ENCODE assay signal across 10 mouse cellular contexts in genomic region chr10:75930304-75930703, GRCm38 (mm10). TPM values are rescaled to one million over a fixed set of nuclear protein-coding genes. Genes with fewer than 3 reads are reported as not detected.
DNase-seq lines count a peak whose midpoint lies in the region; ATAC-seq and TF ChIP-seq lines count a peak whose summit lies in the region.
"Had no signal": no experiment of that assay in that cellular context is flagged by ENCODE, and none has a peak within 500 bp of the region (broad histone marks: within the 10 kb centered on the region; RNA-seq: fewer than 3 reads in every experiment).

No protein-coding gene starts in this region.

- 18% methylated on average over 6 of the region's 6 CpGs for WGBS in heart, embryonic 16.5 days
- 27% methylated on average over 6 of the region's 6 CpGs for WGBS in heart, embryonic 10.5 days
- 5% methylated on average over 6 of the region's 6 CpGs for WGBS in embryonic facial prominence, embryonic 15.5 days
- 6% methylated on average over 6 of the region's 6 CpGs for WGBS in limb, embryonic 14.5 days

- no peak for DNase-seq in heart, embryonic 10.5 days (ENCODE audit: low spot score)
- DNase-seq in limb, embryonic 14.5 days (ENCODE audit: low spot score): peak; percentile 51
- no peak for DNase-seq in embryo, embryonic 11 days
- no peak for DNase-seq in layer of hippocampus, postnatal 14 days (ENCODE audit: low spot score in 2 of 2)
- DNase-seq in spleen, adult 18-20 months: no peak
- DNase-seq: liver, embryonic 13.5 days; right cerebral cortex, postnatal 25 days had no signal

- TF ChIP-seq POLR2A in ES-Bruce4 (IDR thresholded peaks at IDR 0.05; ENCODE audit: insufficient read depth, low read length): no peak
- no peak for TF ChIP-seq POLR2A in limb, embryonic 14.5 days (IDR thresholded peaks at IDR 0.05; ENCODE audit: borderline replicate concordance, extremely low read depth, insufficient read depth, insufficient read length)

- TF ChIP-seq CTCF in ES-Bruce4 (IDR thresholded peaks at IDR 0.05; ENCODE audit: low read depth, low read length): no peak

- no peak overlapping the region for H3K9ac ChIP-seq in heart, embryonic 16.5 days (ENCODE audit: low read length)
- peak overlapping the region; percentile 73; the same call in 1 of the 2 replicates for H3K9ac ChIP-seq in ES-Bruce4 (ENCODE audit: low read depth, poor library complexity, severe bottlenecking)
- H3K9ac ChIP-seq in embryonic facial prominence, embryonic 15.5 days: no peak overlapping the region
- peak overlapping the region; percentile 94 for H3K9ac ChIP-seq in limb, embryonic 14.5 days (ENCODE audit: low read depth, low read length, severe bottlenecking)
- H3K9ac ChIP-seq: liver, embryonic 13.5 days had no signal

- H3K4me1 ChIP-seq in heart, embryonic 16.5 days (ENCODE audit: control insufficient read depth, insufficient read depth, low read length): peaks cover 23% of the 10 kb centered on the region
- peaks cover 36% of the 10 kb centered on the region for H3K4me1 ChIP-seq in heart, embryonic 10.5 days
- peaks cover 8% of the 10 kb centered on the region for H3K4me1 ChIP-seq in ES-Bruce4 (ENCODE audit: control insufficient read depth, insufficient read depth, low read length)
- H3K4me1 ChIP-seq in embryonic facial prominence, embryonic 15.5 days: peaks cover 34% of the 10 kb centered on the region
- H3K4me1 ChIP-seq in limb, embryonic 14.5 days (ENCODE audit: control insufficient read depth, insufficient read depth, low read length): peaks cover 32% of the 10 kb centered on the region

- H3K27ac ChIP-seq in heart, embryonic 16.5 days (ENCODE audit: low read length): no peak overlapping the region
- H3K27ac ChIP-seq in heart, embryonic 10.5 days: no peak overlapping the region
- H3K27ac ChIP-seq in ES-Bruce4 (ENCODE audit: insufficient read depth, low read length): no peak overlapping the region
- no peak overlapping the region for H3K27ac ChIP-seq in embryonic facial prominence, embryonic 15.5 days (replicated peaks)
- 0 out of 2 replicates have a peak overlapping the region, but pooled peaks have one; percentile 15 for H3K27ac ChIP-seq in limb, embryonic 14.5 days (replicated peaks; ENCODE audit: low read depth, low read length)
- H3K27ac ChIP-seq: liver, embryonic 13.5 days had no signal

- H3K27me3 ChIP-seq in heart, embryonic 16.5 days (ENCODE audit: control insufficient read depth, insufficient read depth, low read length): peaks cover 4% of the 10 kb centered on the region
- peaks cover 91% of the 10 kb centered on the region for H3K27me3 ChIP-seq in heart, embryonic 10.5 days (ENCODE audit: insufficient read depth, poor library complexity, severe bottlenecking)
- no peaks in the 10 kb centered on the region for H3K27me3 ChIP-seq in ES-Bruce4 (ENCODE audit: control insufficient read depth, insufficient read depth, low read length, poor library complexity, severe bottlenecking)
- peaks cover 2% of the 10 kb centered on the region; the same call in 1 of the 2 replicates for H3K27me3 ChIP-seq in embryonic facial prominence, embryonic 15.5 days
- no peaks in the 10 kb centered on the region; the same call in 1 of the 2 replicates for H3K27me3 ChIP-seq in limb, embryonic 14.5 days (ENCODE audit: control insufficient read depth, insufficient read depth, low read length)

- H3K4me2 ChIP-seq in heart, embryonic 16.5 days (ENCODE audit: low read depth, low read length): peak overlapping the region; percentile 31
- peak overlapping the region; percentile 95 for H3K4me2 ChIP-seq in embryonic facial prominence, embryonic 15.5 days (replicated peaks)
- H3K4me2 ChIP-seq in limb, embryonic 14.5 days (replicated peaks; ENCODE audit: low read depth, low read length, severe bottlenecking): peak overlapping the region; percentile 91

- no peaks in the 10 kb centered on the region; the same call in 1 of the 2 replicates for H3K36me3 ChIP-seq in heart, embryonic 16.5 days (ENCODE audit: control insufficient read depth, insufficient read depth)
- peaks cover 22% of the 10 kb centered on the region for H3K36me3 ChIP-seq in heart, embryonic 10.5 days
- peaks cover 16% of the 10 kb centered on the region for H3K36me3 ChIP-seq in ES-Bruce4 (ENCODE audit: control insufficient read depth, insufficient read depth, low read length, poor library complexity, severe bottlenecking)
- H3K36me3 ChIP-seq in embryonic facial prominence, embryonic 15.5 days: peaks cover 28% of the 10 kb centered on the region
- H3K36me3 ChIP-seq in limb, embryonic 14.5 days (ENCODE audit: control insufficient read depth, insufficient read depth, low read length): peaks cover 31% of the 10 kb centered on the region
- H3K36me3 ChIP-seq: liver, embryonic 13.5 days had no signal

- no peaks in the 10 kb centered on the region for H3K9me3 ChIP-seq in heart, embryonic 16.5 days (replicated peaks; ENCODE audit: control insufficient read depth, low read length)
- H3K9me3 ChIP-seq in heart, embryonic 10.5 days: no peaks in the 10 kb centered on the region
- no peaks in the 10 kb centered on the region for H3K9me3 ChIP-seq in ES-Bruce4 (replicated peaks; ENCODE audit: control insufficient read depth, insufficient read depth, low read length, poor library complexity, severe bottlenecking)
- no peaks in the 10 kb centered on the region for H3K9me3 ChIP-seq in embryonic facial prominence, embryonic 15.5 days (replicated peaks)
- no peaks in the 10 kb centered on the region for H3K9me3 ChIP-seq in limb, embryonic 14.5 days (ENCODE audit: control insufficient read depth, low read length)
- H3K9me3 ChIP-seq: liver, embryonic 13.5 days had no signal

- TF ChIP-seq EP300 in ES-Bruce4 (IDR thresholded peaks at IDR 0.05; ENCODE audit: insufficient read depth, low read depth, low read length): no peak

- no peak for ATAC-seq in heart, embryonic 16.5 days (replicated peaks; ENCODE audit: extremely low read depth, insufficient read depth, low FRiP score)
- ATAC-seq in embryonic facial prominence, embryonic 15.5 days (ENCODE audit: insufficient number of reproducible peaks, low FRiP score, low TSS enrichment, low read depth): no peak
- peak; percentile 39; the same call in 1 of the 2 replicates for ATAC-seq in limb, embryonic 14.5 days (ENCODE audit: low FRiP score, low read depth)

- no peak overlapping the region for H3K4me3 ChIP-seq in heart, embryonic 16.5 days (ENCODE audit: low read length)
- H3K4me3 ChIP-seq in heart, embryonic 10.5 days: no peak overlapping the region
- peak overlapping the region; percentile 55 for H3K4me3 ChIP-seq in ES-Bruce4 (ENCODE audit: low read depth, low read length)
- peak overlapping the region; percentile 66 for H3K4me3 ChIP-seq in embryonic facial prominence, embryonic 15.5 days (replicated peaks)
- H3K4me3 ChIP-seq in limb, embryonic 14.5 days (replicated peaks; ENCODE audit: low read length): peak overlapping the region; percentile 74
- H3K4me3 ChIP-seq: liver, embryonic 13.5 days had no signal

RNA-seq across cellular contexts. Expression of gene Chchd10, which starts 2.6 kb away (rescaled TPM):
- 655 and 710 TPM in 2 replicates for polyA plus RNA-seq in heart, embryonic 16.5 days (2015; fragmentation: Nextera tagmentation; extraction: Ambion mirVana)
- polyA plus RNA-seq in heart, embryonic 10.5 days (2016; fragmentation: Nextera tagmentation; extraction: Ambion mirVana): 333 and 524 TPM in 2 replicates
- 405 and 450 TPM in 2 replicates for polyA plus RNA-seq in ES-Bruce4 (2011; ENCODE audit: insufficient read depth, insufficient read length, low read depth, missing spikeins)
- polyA plus RNA-seq in embryonic facial prominence, embryonic 15.5 days (2015; fragmentation: Nextera tagmentation; extraction: Ambion mirVana): 29.7 and 33.4 TPM in 2 replicates
- 11.7 and 13.6 TPM in 2 replicates for polyA plus RNA-seq in limb, embryonic 14.5 days (2012; rRNA removed)
- polyA plus RNA-seq in limb, embryonic 14.5 days (2014; fragmentation: Nextera tagmentation; extraction: Ambion mirVana): 16.2 and 24.8 TPM in 2 replicates
- 100 to 1,000 TPM; 286 to 309 TPM for total RNA-seq in layer of hippocampus, postnatal 14 days (2021)

RNA-seq across cellular contexts. Expression of gene Mmp11, which starts 6.0 kb away (rescaled TPM):
- polyA plus RNA-seq in heart, embryonic 16.5 days (2015; fragmentation: Nextera tagmentation; extraction: Ambion mirVana): 26.4 and 30.3 TPM in 2 replicates
- polyA plus RNA-seq in heart, embryonic 10.5 days (2016; fragmentation: Nextera tagmentation; extraction: Ambion mirVana): 19.4 and 39.0 TPM in 2 replicates
- polyA plus RNA-seq in ES-Bruce4 (2011; ENCODE audit: insufficient read depth, insufficient read length, low read depth, missing spikeins): 23.1 and 27.9 TPM in 2 replicates
- polyA plus RNA-seq in embryonic facial prominence, embryonic 15.5 days (2015; fragmentation: Nextera tagmentation; extraction: Ambion mirVana): 101 and 133 TPM in 2 replicates
- polyA plus RNA-seq in limb, embryonic 14.5 days (2012; rRNA removed): 240 and 307 TPM in 2 replicates
- polyA plus RNA-seq in limb, embryonic 14.5 days (2014; fragmentation: Nextera tagmentation; extraction: Ambion mirVana): 213 and 279 TPM in 2 replicates
- 1 to 10 TPM; 2.3 to 3.3 TPM for total RNA-seq in layer of hippocampus, postnatal 14 days (2021)

RNA-seq across cellular contexts. Expression of gene Smarcb1, which starts 8.9 kb away (rescaled TPM):
- polyA plus RNA-seq in heart, embryonic 16.5 days (2015; fragmentation: Nextera tagmentation; extraction: Ambion mirVana): 112 and 114 TPM in 2 replicates
- polyA plus RNA-seq in heart, embryonic 10.5 days (2016; fragmentation: Nextera tagmentation; extraction: Ambion mirVana): 157 and 204 TPM in 2 replicates
- 71.1 and 79.6 TPM in 2 replicates for polyA plus RNA-seq in ES-Bruce4 (2011; ENCODE audit: insufficient read depth, insufficient read length, low read depth, missing spikeins)
- polyA plus RNA-seq in embryonic facial prominence, embryonic 15.5 days (2015; fragmentation: Nextera tagmentation; extraction: Ambion mirVana): 187 and 192 TPM in 2 replicates
- polyA plus RNA-seq in limb, embryonic 14.5 days (2012; rRNA removed): 116 and 120 TPM in 2 replicates
- 177 and 193 TPM in 2 replicates for polyA plus RNA-seq in limb, embryonic 14.5 days (2014; fragmentation: Nextera tagmentation; extraction: Ambion mirVana)
- 10 to 100 TPM; 80.6 to 84.5 TPM for total RNA-seq in layer of hippocampus, postnatal 14 days (2021)

RNA-seq across cellular contexts. Expression of gene Gm867, which starts 10.2 kb away (rescaled TPM):
- polyA plus RNA-seq in heart, embryonic 16.5 days (2015; fragmentation: Nextera tagmentation; extraction: Ambion mirVana): 0.42 and 0.44 TPM in 2 replicates
- 0.39 and 0.76 TPM in 2 replicates for polyA plus RNA-seq in heart, embryonic 10.5 days (2016; fragmentation: Nextera tagmentation; extraction: Ambion mirVana)
- 0.66 and 0.91 TPM in 2 replicates for polyA plus RNA-seq in ES-Bruce4 (2011; ENCODE audit: insufficient read depth, insufficient read length, low read depth, missing spikeins)
- 0.81 and 0.89 TPM in 2 replicates for polyA plus RNA-seq in embryonic facial prominence, embryonic 15.5 days (2015; fragmentation: Nextera tagmentation; extraction: Ambion mirVana)
- polyA plus RNA-seq in limb, embryonic 14.5 days (2012; rRNA removed): 0.16 TPM in 1 of 2 replicates, not detected in the other
- polyA plus RNA-seq in limb, embryonic 14.5 days (2014; fragmentation: Nextera tagmentation; extraction: Ambion mirVana): 0.33 TPM in 1 of 2 replicates, not detected in the other
- 1 to 10 TPM in 1 of 2 experiments, under 1 TPM in 1; 0.88 to 1.1 TPM for total RNA-seq in layer of hippocampus, postnatal 14 days (2021)

RNA-seq across cellular contexts. Expression of gene Vpreb3, which starts 12.6 kb away (rescaled TPM):
- polyA plus RNA-seq in heart, embryonic 16.5 days (2015; fragmentation: Nextera tagmentation; extraction: Ambion mirVana): 0.56 and 0.72 TPM in 2 replicates
- polyA plus RNA-seq in heart, embryonic 10.5 days (2016; fragmentation: Nextera tagmentation; extraction: Ambion mirVana): 0.74 and 0.83 TPM in 2 replicates
- polyA plus RNA-seq in ES-Bruce4 (2011; ENCODE audit: insufficient read depth, insufficient read length, low read depth, missing spikeins): 1.2 TPM in 1 of 2 replicates, not detected in the other
- polyA plus RNA-seq in embryonic facial prominence, embryonic 15.5 days (2015; fragmentation: Nextera tagmentation; extraction: Ambion mirVana): 1.4 and 1.6 TPM in 2 replicates
- polyA plus RNA-seq in limb, embryonic 14.5 days (2012; rRNA removed): 0.15 and 0.22 TPM in 2 replicates
- polyA plus RNA-seq in limb, embryonic 14.5 days (2014; fragmentation: Nextera tagmentation; extraction: Ambion mirVana): 0.35 and 0.76 TPM in 2 replicates
- total RNA-seq in layer of hippocampus, postnatal 14 days (2021): not detected

Comparison
In these comparisons a context has a peak if more than half of its experiments do, and no peak if none do; other contexts are left out.
1. H3K4me2 ChIP-seq: peak in every context shown above with its lines; median percentile 95 in embryonic facial prominence, embryonic 15.5 days; 91 in limb, embryonic 14.5 days; 31 in heart, embryonic 16.5 days.
2. H3K4me3 ChIP-seq: peak in ES-Bruce4 (single experiment), embryonic facial prominence, embryonic 15.5 days (single experiment) and limb, embryonic 14.5 days (single experiment); none in heart, embryonic 16.5 days (single experiment) and heart, embryonic 10.5 days (single experiment).
3. H3K9ac ChIP-seq: peak in ES-Bruce4 (single experiment) and limb, embryonic 14.5 days (single experiment); none in heart, embryonic 16.5 days (single experiment) and embryonic facial prominence, embryonic 15.5 days (single experiment).